Mouse (Mus musculus): Measurements from ENCODE around the gene Masp1. TPM values are rescaled to one million over a fixed set of nuclear protein-coding genes. Genes with fewer than 3 reads are reported as not detected.

Masp1 gene
- polyA plus RNA-seq, 1 experiment from 2014 or later: 47.4 TPM

DNA sequence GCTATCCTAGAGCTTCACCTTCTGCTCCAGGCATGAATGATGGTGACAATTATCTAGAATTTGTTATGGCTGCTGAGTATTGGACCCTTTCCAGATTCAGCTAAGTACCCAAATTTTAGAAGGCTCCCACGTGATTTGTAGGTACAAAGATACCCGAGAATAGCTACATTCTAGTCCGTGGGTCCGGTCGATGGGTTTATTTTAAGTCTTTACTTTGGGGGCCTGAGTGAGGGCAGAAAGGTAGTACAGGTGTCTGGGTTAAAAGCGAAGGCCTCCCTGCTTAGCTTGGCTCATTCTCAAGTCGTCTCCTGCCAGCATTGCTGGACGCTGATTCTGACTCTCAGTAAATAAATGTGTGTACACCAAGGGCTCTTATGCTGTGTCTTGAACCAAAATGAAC is 90.6 kb downstream of the Masp1 start:
- no peak overlapping the region for H3K4me3 ChIP-seq (ENCODE audit: low read depth, low read length)
- H3K36me3 ChIP-seq (ENCODE audit: control insufficient read depth, insufficient read depth, low read length): no peaks in the 10 kb centered on the region
- H3K9me3 ChIP-seq (replicated peaks; ENCODE audit: control insufficient read depth, low read length): no peaks in the 10 kb centered on the region
- DNase-seq (ENCODE audit: low spot score) (no peak), ATAC-seq (no peak)
- H3K9ac ChIP-seq (ENCODE audit: low read length): no peak overlapping the region
- H3K27me3 ChIP-seq (replicated peaks; ENCODE audit: control insufficient read depth, insufficient read depth, low read length): no peaks in the 10 kb centered on the region
- 89% methylated on average over 8 of the region's 8 CpGs for WGBS
- H3K27ac ChIP-seq (ENCODE audit: low read depth, low read length): no peak overlapping the region
- H3K4me2 ChIP-seq (ENCODE audit: low read length): no peak overlapping the region
- no peaks in the 10 kb centered on the region for H3K4me1 ChIP-seq (ENCODE audit: control insufficient read depth, insufficient read depth, low read length)

DNA sequence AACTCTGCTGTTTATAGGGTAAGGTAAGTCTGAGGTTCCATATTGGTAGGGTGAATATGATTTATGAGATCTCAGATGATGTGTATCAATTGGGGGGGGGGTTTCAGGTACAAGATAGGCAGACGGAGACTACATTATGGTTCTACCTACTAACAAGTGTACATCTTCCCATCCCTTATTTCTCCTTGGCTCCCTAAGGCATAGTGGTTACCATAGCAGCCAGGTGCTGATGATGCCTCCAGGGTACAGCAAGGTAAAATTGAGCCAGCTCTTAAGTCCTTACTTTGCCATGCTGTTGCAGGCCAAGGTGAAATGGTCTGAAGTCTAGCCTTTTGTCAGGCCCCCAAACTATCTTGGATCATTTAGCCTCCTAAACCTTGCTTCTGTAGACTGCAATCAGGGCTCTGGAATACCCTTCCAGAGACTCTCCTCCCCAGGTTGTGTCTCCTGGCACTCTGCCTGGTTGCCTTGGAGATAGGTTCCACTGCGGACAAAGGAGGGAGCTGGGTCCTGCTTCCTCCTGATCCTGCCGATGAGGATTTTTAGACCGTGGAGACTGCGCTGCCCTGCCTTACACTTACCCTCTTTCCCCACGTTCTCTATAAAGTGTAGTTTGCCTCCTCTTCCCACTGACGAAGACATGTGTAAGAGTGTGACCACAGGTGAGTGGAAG is 91.8 kb downstream of the Masp1 start, which contains the start of gene Rtp1:
TSS of gene Rtp1 (plus strand) at position 487 of the 673 bp plus-strand sequence.
- H3K36me3 ChIP-seq (ENCODE audit: control insufficient read depth, insufficient read depth, low read length): no peaks in the 10 kb centered on the region
- no peaks in the 10 kb centered on the region for H3K27me3 ChIP-seq (replicated peaks; ENCODE audit: control insufficient read depth, insufficient read depth, low read length)
- no peak within 1 kb of the TSS for H3K4me2 ChIP-seq (ENCODE audit: low read length)
- H3K27ac ChIP-seq (ENCODE audit: low read depth, low read length): no peak within 1 kb of the TSS
- WGBS: 68% methylated on average over 7 of the region's 7 CpGs
- ATAC-seq: no peak
- DNase-seq (ENCODE audit: low spot score): peak; percentile 14
- no peak within 1 kb of the TSS for H3K4me3 ChIP-seq (ENCODE audit: low read depth, low read length)
- H3K4me1 ChIP-seq (ENCODE audit: control insufficient read depth, insufficient read depth, low read length): no peaks in the 10 kb centered on the region
- H3K9ac ChIP-seq (ENCODE audit: low read length): no peak within 1 kb of the TSS
- H3K9me3 ChIP-seq (replicated peaks; ENCODE audit: control insufficient read depth, low read length): no peaks in the 10 kb centered on the region

DNA sequence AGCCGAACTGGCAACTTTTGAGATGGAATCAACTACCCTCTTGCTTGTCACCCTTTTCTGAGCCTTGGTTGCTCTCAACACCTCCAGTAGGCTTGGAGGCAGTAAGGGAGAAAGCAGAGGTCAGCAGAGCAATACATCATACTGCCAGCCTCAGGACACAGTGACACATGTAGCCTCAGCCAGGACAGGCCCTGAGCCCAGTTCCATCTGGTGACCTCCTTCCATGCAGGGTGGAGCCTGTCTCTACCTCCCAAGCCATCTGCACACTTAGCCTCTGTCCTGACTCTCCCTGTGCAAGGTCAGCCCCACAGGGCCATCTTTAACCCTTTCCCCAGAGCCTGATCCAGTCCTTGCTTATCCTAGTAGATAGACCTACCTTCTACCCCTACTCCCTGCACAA is 92.9 kb downstream of the Masp1 start:
- H3K27me3 ChIP-seq (replicated peaks; ENCODE audit: control insufficient read depth, insufficient read depth, low read length): no peaks in the 10 kb centered on the region
- H3K4me1 ChIP-seq (ENCODE audit: control insufficient read depth, insufficient read depth, low read length): no peaks in the 10 kb centered on the region
- WGBS: 96% methylated on average over 1 of the region's 1 CpGs
- ATAC-seq: no peak
- H3K9me3 ChIP-seq (replicated peaks; ENCODE audit: control insufficient read depth, low read length): no peaks in the 10 kb centered on the region
- no peak overlapping the region for H3K4me3 ChIP-seq (ENCODE audit: low read depth, low read length)
- no peak overlapping the region for H3K4me2 ChIP-seq (ENCODE audit: low read length)
- no peak for DNase-seq (ENCODE audit: low spot score)
- no peak overlapping the region for H3K27ac ChIP-seq (ENCODE audit: low read depth, low read length)
- H3K36me3 ChIP-seq (ENCODE audit: control insufficient read depth, insufficient read depth, low read length): no peaks in the 10 kb centered on the region
- H3K9ac ChIP-seq (ENCODE audit: low read length): no peak overlapping the region

DNA sequence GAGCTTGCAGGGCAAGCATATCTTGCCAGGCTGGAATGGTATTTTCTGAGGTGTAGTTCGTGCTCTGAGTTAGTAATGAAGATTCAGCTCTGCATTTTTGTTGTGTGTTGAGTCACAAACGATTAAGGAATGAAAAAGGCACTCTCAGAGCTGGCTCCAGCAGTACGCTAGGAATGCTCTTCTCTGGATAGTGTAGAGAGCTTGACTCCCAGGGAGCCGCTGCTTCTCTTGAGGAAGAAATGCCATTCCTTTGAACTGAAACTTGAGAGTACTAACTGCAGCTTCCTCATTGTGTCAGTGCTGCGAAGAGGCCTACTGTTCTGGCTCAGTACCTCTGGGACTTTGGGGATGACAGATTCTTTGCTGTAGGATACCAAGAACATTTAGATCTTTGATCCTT is 96.8 kb downstream of the Masp1 start:
- no peak overlapping the region for H3K4me3 ChIP-seq (ENCODE audit: low read depth, low read length)
- no peak overlapping the region for H3K9ac ChIP-seq (ENCODE audit: low read length)
- ATAC-seq (no peak), DNase-seq (ENCODE audit: low spot score) (no peak)
- H3K4me2 ChIP-seq (ENCODE audit: low read length): no peak overlapping the region
- 77% methylated on average over 5 of the region's 5 CpGs for WGBS
- H3K9me3 ChIP-seq (replicated peaks; ENCODE audit: control insufficient read depth, low read length): no peaks in the 10 kb centered on the region
- H3K27me3 ChIP-seq (replicated peaks; ENCODE audit: control insufficient read depth, insufficient read depth, low read length): no peaks in the 10 kb centered on the region
- H3K36me3 ChIP-seq (ENCODE audit: control insufficient read depth, insufficient read depth, low read length): no peaks in the 10 kb centered on the region
- no peaks in the 10 kb centered on the region for H3K4me1 ChIP-seq (ENCODE audit: control insufficient read depth, insufficient read depth, low read length)
- no peak overlapping the region for H3K27ac ChIP-seq (ENCODE audit: low read depth, low read length)

DNA sequence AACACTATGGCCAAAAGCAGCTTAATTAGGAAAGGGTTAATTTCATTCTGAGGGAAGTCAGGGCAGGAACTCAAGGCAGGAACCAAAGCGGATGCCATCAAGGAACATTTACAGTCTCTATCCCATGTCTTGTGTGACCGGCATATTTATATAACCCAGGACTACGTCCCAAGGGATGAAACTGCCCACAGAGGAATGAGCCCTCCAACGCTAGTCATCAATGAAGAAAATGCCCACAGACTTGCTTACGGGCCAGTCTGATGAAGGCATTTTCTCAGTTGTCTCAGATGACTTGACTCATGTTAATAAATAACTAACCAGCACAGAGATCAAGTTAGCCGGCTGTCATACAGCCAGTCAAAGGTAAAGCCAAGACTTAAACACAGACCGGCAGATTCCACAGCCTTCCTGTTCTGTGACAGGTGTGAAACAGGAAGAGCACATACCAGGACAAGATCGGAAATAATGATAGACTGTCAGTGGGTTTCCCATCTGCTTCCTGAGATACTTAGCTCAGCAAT is 101.0 kb downstream of the Masp1 start:
- Histone ChIP-seq H3K4me2 (ENCODE audit: low read length) (no peak overlapping the region), H3K27me3 (replicated peaks; ENCODE audit: control insufficient read depth, insufficient read depth, low read length) (no peaks in the 10 kb centered on the region), H3K9ac (ENCODE audit: low read length) (no peak overlapping the region), H3K4me3 (ENCODE audit: low read depth, low read length) (no peak overlapping the region), H3K9me3 (replicated peaks; ENCODE audit: control insufficient read depth, low read length) (no peaks in the 10 kb centered on the region), H3K27ac (ENCODE audit: low read depth, low read length) (no peak overlapping the region), H3K36me3 (ENCODE audit: control insufficient read depth, insufficient read depth, low read length) (no peaks in the 10 kb centered on the region), H3K4me1 (ENCODE audit: control insufficient read depth, insufficient read depth, low read length) (0 out of 2 replicates have a peak, but pooled peaks cover 6% of the 10 kb centered on the region)
- DNase-seq (ENCODE audit: low spot score) (no peak), ATAC-seq (no peak)
- WGBS: 92% methylated on average over 8 of the region's 8 CpGs

DNA sequence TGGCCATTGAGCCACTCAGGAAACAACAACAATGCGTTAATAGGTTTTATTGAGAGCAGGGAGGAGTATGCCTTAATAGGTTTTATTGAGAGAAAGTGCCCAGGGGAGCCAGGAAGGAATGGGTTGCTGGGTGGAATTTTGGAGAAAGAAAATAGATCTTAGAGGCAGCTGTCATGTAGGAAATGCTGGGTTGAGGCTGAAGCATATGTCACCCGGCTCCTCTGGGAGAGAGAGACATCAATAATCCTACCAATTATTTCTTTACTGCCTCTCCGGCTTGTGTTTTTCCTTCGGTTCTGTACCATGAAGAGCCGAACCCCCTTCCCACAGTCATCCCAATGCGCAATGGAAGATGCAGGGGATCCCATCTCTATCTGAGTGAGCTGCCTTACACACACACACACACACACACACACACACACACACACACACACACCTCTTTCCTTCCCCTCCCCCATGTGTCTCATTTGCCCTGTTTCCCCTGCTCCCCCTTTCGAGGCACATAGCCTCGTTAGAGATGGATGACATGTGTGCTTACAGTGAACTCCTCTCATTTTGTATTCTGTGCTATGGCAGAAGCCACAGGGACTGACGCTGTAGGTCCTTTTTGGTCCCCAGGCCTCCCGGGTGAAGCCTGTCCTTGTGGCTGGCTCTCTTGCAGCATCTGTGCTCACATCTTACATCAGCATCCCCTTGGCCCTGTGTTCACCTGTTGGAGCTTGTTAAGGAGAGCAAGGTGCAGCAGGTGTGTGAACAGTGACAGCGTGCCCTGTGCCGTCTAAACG is 103.0 kb downstream of the Masp1 start:
- H3K4me2 ChIP-seq (ENCODE audit: low read length): no peak overlapping the region
- 53% methylated on average over 13 of the region's 13 CpGs for WGBS
- no peak overlapping the region for H3K4me3 ChIP-seq (ENCODE audit: low read depth, low read length)
- H3K9me3 ChIP-seq (replicated peaks; ENCODE audit: control insufficient read depth, low read length): no peaks in the 10 kb centered on the region
- DNase-seq (ENCODE audit: low spot score) (peak; percentile 5), ATAC-seq (no peak)
- H3K36me3 ChIP-seq (ENCODE audit: control insufficient read depth, insufficient read depth, low read length): no peaks in the 10 kb centered on the region
- H3K27me3 ChIP-seq (replicated peaks; ENCODE audit: control insufficient read depth, insufficient read depth, low read length): no peaks in the 10 kb centered on the region
- 0 out of 2 replicates have a peak, but pooled peaks cover 6% of the 10 kb centered on the region for H3K4me1 ChIP-seq (ENCODE audit: control insufficient read depth, insufficient read depth, low read length)
- H3K9ac ChIP-seq (ENCODE audit: low read length): no peak overlapping the region
- no peak overlapping the region for H3K27ac ChIP-seq (ENCODE audit: low read depth, low read length)

DNA sequence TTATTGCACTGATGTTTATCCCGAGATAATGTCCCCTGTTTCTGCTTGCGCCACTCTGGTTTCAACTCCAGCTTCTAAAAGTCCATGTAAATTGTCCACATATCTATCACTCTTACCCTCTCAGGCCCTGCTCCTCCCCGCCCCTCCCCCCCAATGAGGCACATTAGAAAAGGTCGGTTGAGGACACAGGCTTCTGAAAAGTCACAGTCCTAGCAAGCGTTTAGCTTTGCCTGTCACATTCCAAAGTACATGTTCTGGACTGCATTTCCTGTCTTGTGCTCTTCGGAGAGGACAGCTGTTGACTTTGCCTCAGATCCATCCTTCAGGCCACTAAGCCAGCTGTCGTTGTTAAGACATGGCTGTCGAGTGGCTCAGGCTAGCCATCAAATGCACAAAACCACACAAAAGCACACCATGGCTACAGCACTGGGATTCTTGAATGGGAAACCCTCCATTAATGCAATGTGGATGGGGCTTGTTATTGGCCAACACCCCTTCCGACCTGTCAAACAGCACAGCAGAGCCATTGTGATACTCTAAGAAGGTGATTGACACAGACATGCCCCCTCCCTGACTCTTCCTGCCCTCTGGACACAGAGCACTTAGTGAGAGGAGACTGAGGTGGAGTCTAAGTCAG is 103.8 kb downstream of the Masp1 start:
- Histone ChIP-seq H3K9me3 (replicated peaks; ENCODE audit: control insufficient read depth, low read length) (no peaks in the 10 kb centered on the region), H3K4me2 (ENCODE audit: low read length) (peak overlapping the region; percentile 32), H3K9ac (ENCODE audit: low read length) (no peak overlapping the region), H3K36me3 (ENCODE audit: control insufficient read depth, insufficient read depth, low read length) (no peaks in the 10 kb centered on the region), H3K27me3 (replicated peaks; ENCODE audit: control insufficient read depth, insufficient read depth, low read length) (no peaks in the 10 kb centered on the region), H3K4me3 (ENCODE audit: low read depth, low read length) (no peak overlapping the region), H3K4me1 (ENCODE audit: control insufficient read depth, insufficient read depth, low read length) (0 out of 2 replicates have a peak, but pooled peaks cover 6% of the 10 kb centered on the region), H3K27ac (ENCODE audit: low read depth, low read length) (no peak overlapping the region)
- WGBS: 56% methylated on average over 9 of the region's 9 CpGs
- DNase-seq (ENCODE audit: low spot score) (no peak), ATAC-seq (no peak)

DNA sequence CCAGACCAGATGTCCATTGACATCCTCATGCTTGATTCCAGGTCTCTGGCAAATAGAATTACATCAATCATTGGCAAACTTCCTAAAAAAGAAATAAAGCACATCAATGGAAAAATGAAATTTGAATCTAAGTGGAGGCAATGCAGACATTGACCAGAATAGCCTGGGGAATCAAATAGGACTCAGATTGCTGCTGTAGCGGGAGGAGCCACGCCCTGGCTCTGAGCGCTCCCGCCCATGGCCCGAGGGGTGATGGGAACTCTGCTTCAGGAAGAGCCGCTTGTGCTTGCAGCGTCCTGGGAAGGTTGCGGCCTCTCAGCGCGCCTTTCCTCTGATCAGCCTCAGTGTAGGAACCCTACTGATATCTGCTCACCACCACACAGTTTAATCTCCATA is 104.4 kb downstream of the Masp1 start:
- Histone ChIP-seq H3K36me3 (ENCODE audit: control insufficient read depth, insufficient read depth, low read length) (no peaks in the 10 kb centered on the region), H3K9ac (ENCODE audit: low read length) (no peak overlapping the region), H3K4me1 (ENCODE audit: control insufficient read depth, insufficient read depth, low read length) (0 out of 2 replicates have a peak, but pooled peaks cover 6% of the 10 kb centered on the region), H3K4me3 (ENCODE audit: low read depth, low read length) (no peak overlapping the region), H3K4me2 (ENCODE audit: low read length) (peak overlapping the region; percentile 32), H3K27ac (ENCODE audit: low read depth, low read length) (no peak overlapping the region), H3K9me3 (replicated peaks; ENCODE audit: control insufficient read depth, low read length) (no peaks in the 10 kb centered on the region), H3K27me3 (replicated peaks; ENCODE audit: control insufficient read depth, insufficient read depth, low read length) (no peaks in the 10 kb centered on the region)
- DNase-seq (ENCODE audit: low spot score) (no peak), ATAC-seq (no peak)
- 51% methylated on average over 10 of the region's 10 CpGs for WGBS

Data from forebrain, embryonic 14.5 days (tissue).